Mouse (Mus musculus) left cerebral cortex, postnatal 25 days (tissue): ENCODE results near the gene Rita1. TPM values are rescaled to one million over a fixed set of nuclear protein-coding genes. Genes with fewer than 3 reads are reported as not detected.

Experiments
- DNase-seq, 2 experiments: peaks; one replicate each; pipeline ENCODE4 v3.0.0; 2022; ENCODE audit warnings: low spot score in 2 of 2, mixed read lengths in 1 of 2
- intact Hi-C: fragments of 180-260 bp; cut with DNase I; formaldehyde crosslinking; loops from one replicate; pipeline ENCODE4 v1.15.1; 2025
- total RNA-seq, 2 experiments: library from RNA; stranded (reverse); gene quantifications; 2 replicates each; pipeline ENCODE4 v1.2.3; 2021

Gene Rita1
- total RNA-seq: 10 to 100 TPM; 31.4 to 32.6 TPM

- DNase-seq: peak; percentile 99
- intact Hi-C loops: no loop called here
Observed at GRCm38 (mm10) chr5:120612442-120612821, at the start of gene Rita1, which contains the start of gene Ddx54. Rita1 (minus strand) TSS chr5:120612589. Ddx54 (plus strand) TSS chr5:120612739.

GRCm38 (mm10) chr5:120660816-120661215 lies 48.4 kb upstream of the Rita1 start:
- intact Hi-C loops: no loop called here
- peak; percentile 65 to 67 for DNase-seq

- intact Hi-C loops: loop anchor here (1.0 kb wide), 1 partner anchor 8 kb away; the partner anchor contains the start of gene Rasal1
- DNase-seq: peak; percentile 66 to 92
Observed at GRCm38 (mm10) chr5:120656281-120656751, 43.9 kb upstream of the Rita1 start.

GRCm38 (mm10) chr5:120653873-120654272 lies 41.5 kb upstream of the Rita1 start:
- intact Hi-C loops: no loop called here
- DNase-seq: no peak

- DNase-seq: peak; percentile 45 to 58
- intact Hi-C loops: no loop called here
Observed at GRCm38 (mm10) chr5:120652915-120653701, 40.7 kb upstream of the Rita1 start.

GRCm38 (mm10) chr5:120651230-120651629 lies 38.8 kb upstream of the Rita1 start:
- intact Hi-C loops: no loop called here
- no peak for DNase-seq

- intact Hi-C loops: loop anchor here (2.0 kb wide), 1 partner anchor 29 kb away; no protein-coding TSS in a partner anchor
- no peak for DNase-seq
Observed at GRCm38 (mm10) chr5:120649938-120650337, 37.5 kb upstream of the Rita1 start.

GRCm38 (mm10) chr5:120649374-120649933 lies 37.1 kb upstream of the Rita1 start:
- DNase-seq: no peak
- intact Hi-C loops: loop anchor here (2.0 kb wide), 1 partner anchor 29 kb away; no protein-coding TSS in a partner anchor

GRCm38 (mm10) chr5:120648569-120649373 lies 36.4 kb upstream of the Rita1 start, which contains the start of gene Rasal1:
Rasal1 (plus strand) TSS chr5:120648812.
- intact Hi-C loops: loop anchor here (1.0 to 2.0 kb wide), 2 partner anchors 8 to 28 kb away; no protein-coding TSS in a partner anchor
- DNase-seq: peak; percentile 78 to 92

GRCm38 (mm10) chr5:120647814-120648491 lies 35.6 kb upstream of the Rita1 start:
- DNase-seq: peak; percentile 62 to 78
- intact Hi-C loops: loop anchor here (1.0 to 2.0 kb wide), 2 partner anchors 8 to 27 kb away; no protein-coding TSS in a partner anchor

GRCm38 (mm10) chr5:120647361-120647760 lies 35.0 kb upstream of the Rita1 start:
- intact Hi-C loops: no loop called here
- DNase-seq: no peak

- intact Hi-C loops: no loop called here
Observed at GRCm38 (mm10) chr5:120645851-120646250, 33.5 kb upstream of the Rita1 start.

GRCm38 (mm10) chr5:120644227-120644626 lies 31.8 kb upstream of the Rita1 start:
- DNase-seq: no peak
- intact Hi-C loops: no loop called here

More at GRCm38 (mm10) chr5:120645851-120646250, 33.5 kb upstream of the Rita1 start:
- DNase-seq: no peak

GRCm38 (mm10) chr5:120643365-120644085 lies 31.1 kb upstream of the Rita1 start:
- DNase-seq: no peak
- intact Hi-C loops: no loop called here

- DNase-seq: no peak
- intact Hi-C loops: no loop called here
Observed at GRCm38 (mm10) chr5:120640094-120640493, 27.7 kb upstream of the Rita1 start.

- DNase-seq: no peak
- intact Hi-C loops: no loop called here
Observed at GRCm38 (mm10) chr5:120635633-120636032, 23.2 kb upstream of the Rita1 start.

GRCm38 (mm10) chr5:120634860-120635259 lies 22.5 kb upstream of the Rita1 start:
- intact Hi-C loops: no loop called here
- no peak for DNase-seq

GRCm38 (mm10) chr5:120634131-120634530 lies 21.7 kb upstream of the Rita1 start, which contains the start of gene Cfap73:
Cfap73 (minus strand) TSS chr5:120634235.
- DNase-seq: no peak
- intact Hi-C loops: no loop called here
